Mouse (Mus musculus): Measurements from ENCODE around the gene Mlh1.

DNA sequence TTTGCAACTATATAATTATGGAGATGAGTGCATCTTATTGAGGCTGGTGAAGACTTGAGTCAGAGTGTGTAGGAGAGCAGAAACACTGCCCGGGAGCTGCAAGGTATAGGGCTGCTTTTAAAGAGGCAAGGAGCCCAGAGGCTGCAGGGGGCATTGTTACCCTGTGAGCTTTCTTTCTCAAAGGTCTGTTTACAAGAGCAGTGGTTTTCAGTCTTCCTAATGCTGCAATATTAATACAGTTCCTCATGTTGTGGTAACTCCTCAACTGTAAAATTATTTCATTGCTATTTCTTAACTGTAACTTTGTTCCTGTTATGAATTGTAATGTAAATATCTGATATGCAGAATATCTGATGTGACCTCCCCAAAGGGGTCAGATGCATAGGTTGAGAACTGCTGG is 50.0 kb downstream of the Mlh1 start:
- no peak for TF ChIP-seq CTCF (IDR thresholded peaks at IDR 0.05; ENCODE audit: borderline replicate concordance, insufficient read depth, low read length)
- no peak for TF ChIP-seq POLR2A (IDR thresholded peaks at IDR 0.05; ENCODE audit: low read depth, low read length)
